Mouse (Mus musculus) v-Abl transformed pro-B cells (cell line): ENCODE results near the gene Fbxw27.
"Not testable (repeated sequence)": the region's sequence is repeated elsewhere in the genome, so short reads cannot be mapped to it uniquely, and the experiment has no call there.

Source experiments
- in situ Hi-C, 2 experiments: fragments of 400-800 bp; cut with MboI; formaldehyde crosslinking; loops; one replicate each; pipeline ENCODE4 v1.15.1; 2025; ENCODE audit not compliant: unreplicated experiment in 2 of 2

Fbxw27 gene

GRCm38 (mm10) chr9:109790570-109790969, at the start of gene Fbxw27:
Gene Fbxw27 (minus strand): TSS chr9:109790670.
- in situ Hi-C loops, result not testable (repeated sequence)

- in situ Hi-C loops, result loop anchor here in 1 of 2 experiments (10.0 kb wide), 1 partner anchor 828 kb away; no protein-coding TSS in a partner anchor
These were observed 42.6 kb upstream of the Fbxw27 start for GRCm38 (mm10) chr9:109833088-109833412.

GRCm38 (mm10) chr9:109832391-109833087, 42.1 kb upstream of the Fbxw27 start, which contains the start of gene Nme6:
Gene Nme6 (plus strand): TSS chr9:109832749.
- in situ Hi-C loops, result loop anchor here in 1 of 2 experiments (10.0 kb wide), 1 partner anchor 828 kb away; no protein-coding TSS in a partner anchor

- in situ Hi-C loops, result no loop called here
These were observed 35.7 kb upstream of the Fbxw27 start for GRCm38 (mm10) chr9:109826181-109826580.

- in situ Hi-C loops, result no loop called here
These were observed 35.3 kb upstream of the Fbxw27 start for GRCm38 (mm10) chr9:109825739-109826138.

GRCm38 (mm10) chr9:109816341-109816740, 25.9 kb upstream of the Fbxw27 start:
- in situ Hi-C loops, result no loop called here

GRCm38 (mm10) chr9:109813424-109813823, 23.0 kb upstream of the Fbxw27 start:
- in situ Hi-C loops, result no loop called here

GRCm38 (mm10) chr9:109811980-109812379, 21.5 kb upstream of the Fbxw27 start, which contains the start of gene Spink8:
Gene Spink8 (plus strand): TSS chr9:109812280.
- in situ Hi-C loops, result no loop called here

- in situ Hi-C loops, result no loop called here
These were observed 17.4 kb upstream of the Fbxw27 start for GRCm38 (mm10) chr9:109807898-109808297.

GRCm38 (mm10) chr9:109806695-109807293, 16.3 kb upstream of the Fbxw27 start:
- in situ Hi-C loops, result no loop called here

- in situ Hi-C loops, result no loop called here
These were observed 15.8 kb upstream of the Fbxw27 start for GRCm38 (mm10) chr9:109806260-109806659.

- in situ Hi-C loops, result not testable (repeated sequence)
These were observed 15.1 kb upstream of the Fbxw27 start for GRCm38 (mm10) chr9:109805596-109805995.

GRCm38 (mm10) chr9:109798051-109798450, 7.6 kb upstream of the Fbxw27 start:
- in situ Hi-C loops, result no loop called here

GRCm38 (mm10) chr9:109795811-109796210, 5.3 kb upstream of the Fbxw27 start:
- in situ Hi-C loops, result no loop called here

- in situ Hi-C loops, result no loop called here
These were observed 4.8 kb upstream of the Fbxw27 start for GRCm38 (mm10) chr9:109795221-109795620.

- in situ Hi-C loops, result not testable (repeated sequence)
These were observed 23.6 kb downstream of the Fbxw27 start for GRCm38 (mm10) chr9:109766841-109767240.

- in situ Hi-C loops, result not testable (repeated sequence)
These were observed 44.5 kb downstream of the Fbxw27 start, which contains the start of gene Fbxw26 for GRCm38 (mm10) chr9:109745989-109746388. Gene Fbxw26 (minus strand): TSS chr9:109746089.
